Mouse (Mus musculus) CH12.LX (cell line): Measurements from ENCODE around the gene Trim7.
A peak's percentile ranks its signal among the peaks of the same experiment; 100 is the strongest.

ENCODE experiments used
- CTCF ChIP-seq, 2 experiments: IDR thresholded peaks in 1 of 2; conservative IDR thresholded peaks in 1 of 2; 2 replicates each; pipeline ENCODE4 v1.5.1; 2011 to 2012; ENCODE audit warnings: low read depth in 2 of 2, low read length in 2 of 2, improper control_type of control experiment in 1 of 2, inconsistent platforms in 1 of 2, mild to moderate bottlenecking in 1 of 2, moderate library complexity in 1 of 2
- MAZ ChIP-seq: IDR thresholded peaks from 2 replicates; pipeline ENCODE4 v1.6.1; 2012; ENCODE audit warnings: low read depth, mild to moderate bottlenecking, inconsistent platforms, low read length, improper control_type of control experiment, moderate library complexity
- POLR2A ChIP-seq: IDR thresholded peaks from 2 replicates; pipeline ENCODE4 v1.6.1; 2011; ENCODE audit warnings: low read depth, mild to moderate bottlenecking, improper control_type of control experiment, low read length
- SIN3A ChIP-seq: IDR thresholded peaks from 2 replicates; pipeline ENCODE4 v1.6.1; 2012; ENCODE audit warnings: low read length, improper control_type of control experiment, inconsistent platforms
- UBTF ChIP-seq: IDR thresholded peaks from 2 replicates; pipeline ENCODE4 v1.6.1; 2012; ENCODE audit warnings: low read depth, mild to moderate bottlenecking, inconsistent platforms, low read length, improper control_type of control experiment, moderate library complexity
- USF1 ChIP-seq: IDR thresholded peaks from 2 replicates; pipeline ENCODE4 v1.6.1; 2014; ENCODE audit warnings: low read depth, mild to moderate bottlenecking, inconsistent platforms, low read length, improper control_type of control experiment
- ZC3H11A ChIP-seq: IDR thresholded peaks from 2 replicates; pipeline ENCODE4 v1.6.1; 2012; ENCODE audit warnings: low read depth, mild to moderate bottlenecking, inconsistent platforms, low read length, improper control_type of control experiment
- ZMIZ1 ChIP-seq: IDR thresholded peaks from 2 replicates; pipeline ENCODE4 v1.6.1; 2012; ENCODE audit warnings: low read depth, mild to moderate bottlenecking, inconsistent platforms, low read length, improper control_type of control experiment

GRCm38 (mm10) chr11:48833078-48833730 is 7.3 kb downstream of the Trim7 start:
- TF ChIP-seq SIN3A (peak; percentile 94), ZMIZ1 (no peak), UBTF (no peak), POLR2A (0 out of 2 replicates have a peak, but pooled peaks have one; percentile 38), MAZ (no peak; the same call in 1 of the 2 replicates), CTCF (conservative IDR thresholded peaks at IDR 0.05 in 1 of 2, IDR thresholded peaks at IDR 0.05 in 1 of 2; ENCODE audit: low read depth in 2 of 2, low read length in 2 of 2) (no peak), USF1 (no peak), ZC3H11A (no peak)
